Mouse (Mus musculus) heart, adult 2 months (tissue): ENCODE measurements at regions not wholly inside any gene's neighbourhood (a gene's known extent, or its start where the extent isn't known, plus 50 kb on each side); places are given as distances from the start of the nearest gene placed in this dataset.

Source experiments
- DNase-seq, 2 experiments: peaks; one replicate each; pipeline ENCODE4 v3.0.0; 2021
- H3K27ac ChIP-seq: fragments of 200-600 bp; 2 replicates; pipeline ENCODE4 v1.8.1; 2022
- H3K27me3 ChIP-seq: fragments of 200-500 bp; 2 replicates; pipeline ENCODE4 v1.6.1; 2012; ENCODE audit warnings: mild to moderate bottlenecking, low read length, inconsistent platforms, mixed read lengths; ENCODE audit not compliant: control insufficient read depth, insufficient read depth
- H3K36me3 ChIP-seq: fragments of 200-500 bp; 2 replicates; pipeline ENCODE4 v1.6.1; 2012; ENCODE audit warnings: low read length, inconsistent platforms; ENCODE audit not compliant: control insufficient read depth, insufficient read depth
- H3K4me1 ChIP-seq: fragments of 200-500 bp; 2 replicates; pipeline ENCODE4 v1.6.1; 2011; ENCODE audit warnings: low read length; ENCODE audit not compliant: control insufficient read depth, insufficient read depth
- H3K4me3 ChIP-seq: fragments of 200-600 bp; 2 replicates; pipeline ENCODE4 v1.8.1; 2022
- H3K79me2 ChIP-seq: fragments of 200-500 bp; replicated peaks from 2 replicates; pipeline ENCODE4 v1.6.1; 2012; ENCODE audit warnings: mild to moderate bottlenecking, inconsistent platforms, low read length, moderate library complexity, mixed read lengths; ENCODE audit not compliant: control insufficient read depth, insufficient read depth
- H3K9ac ChIP-seq: fragments of 200-500 bp; 2 replicates; pipeline ENCODE4 v1.6.1; 2012; ENCODE audit warnings: low read depth, mild to moderate bottlenecking, control low read depth, inconsistent platforms, low read length, mixed read lengths
- CTCF ChIP-seq: fragments of 200-600 bp; IDR thresholded peaks from 2 replicates; pipeline ENCODE4 v1.8.1; 2022; ENCODE audit warnings: antibody characterized with exemption, mild to moderate bottlenecking, moderate library complexity
- EP300 ChIP-seq: fragments of 200-500 bp; IDR thresholded peaks from 2 replicates; pipeline ENCODE4 v1.6.1; 2011; ENCODE audit warnings: low read depth, low read length, control low read depth; ENCODE audit not compliant: insufficient read depth
- POLR2A ChIP-seq: fragments of 200-500 bp; IDR thresholded peaks from 2 replicates; pipeline ENCODE4 v1.6.1; 2011; ENCODE audit warnings: mild to moderate bottlenecking, low read depth, low read length, control low read depth; ENCODE audit not compliant: insufficient read depth
- WGBS: fragments of 180-500 bp; shearing (Covaris S2); methylation state at CpG from one replicate; pipeline ENCODE4 v1.1.7; 2018; 5-methylcytosine and 5-hydroxymethylcytosine counted together
- intact Hi-C: fragments of 180-260 bp; cut with DNase I; formaldehyde crosslinking; loops from one replicate; pipeline ENCODE4 v1.15.1; 2025

- DNase-seq: no peak
- Histone ChIP-seq H3K36me3 (no peaks in the 10 kb centered on the region), H3K27ac (no peak overlapping the region), H3K9ac (no peak overlapping the region), H3K4me1 (no peaks in the 10 kb centered on the region), H3K27me3 (no peaks in the 10 kb centered on the region), H3K79me2 (no peaks in the 10 kb centered on the region), H3K4me3 (no peak overlapping the region)
- TF ChIP-seq EP300 (no peak), POLR2A (no peak), CTCF (no peak)
- WGBS: 88% methylated on average over 7 of the region's 7 CpGs
- intact Hi-C loops: no loop called here
Measured at GRCm38 (mm10) chr10:120538561-120538960, 62.3 kb upstream of the Hmga2 start.

DNA sequence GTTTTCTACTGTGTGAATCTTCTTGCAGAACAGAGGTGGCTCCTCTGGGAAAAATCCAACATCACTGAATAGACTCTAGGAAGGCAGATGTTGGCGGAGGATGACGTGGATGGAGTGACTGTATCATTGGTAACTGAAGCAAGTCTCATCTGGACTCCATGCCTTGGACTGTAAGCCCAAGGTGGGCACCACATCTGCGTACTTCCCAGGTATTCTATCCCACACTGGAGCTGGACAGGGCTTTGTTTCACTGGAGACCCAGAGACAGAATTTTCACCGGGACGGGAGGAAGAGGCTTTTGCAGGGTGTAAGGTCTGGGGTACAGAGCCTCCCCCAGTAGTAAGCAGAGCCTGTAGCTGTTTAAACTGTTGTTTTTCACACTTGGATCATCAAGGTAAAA is 52.1 kb upstream of the Hmga2 start:
- 90% methylated on average over 5 of the region's 5 CpGs for WGBS
- Histone ChIP-seq H3K4me1 (no peaks in the 10 kb centered on the region), H3K27ac (no peak overlapping the region), H3K4me3 (no peak overlapping the region), H3K9ac (no peak overlapping the region), H3K79me2 (no peaks in the 10 kb centered on the region), H3K36me3 (no peaks in the 10 kb centered on the region), H3K27me3 (no peaks in the 10 kb centered on the region)
- TF ChIP-seq CTCF (no peak), EP300 (no peak), POLR2A (no peak)
- intact Hi-C loops: no loop called here
- no peak for DNase-seq

DNA sequence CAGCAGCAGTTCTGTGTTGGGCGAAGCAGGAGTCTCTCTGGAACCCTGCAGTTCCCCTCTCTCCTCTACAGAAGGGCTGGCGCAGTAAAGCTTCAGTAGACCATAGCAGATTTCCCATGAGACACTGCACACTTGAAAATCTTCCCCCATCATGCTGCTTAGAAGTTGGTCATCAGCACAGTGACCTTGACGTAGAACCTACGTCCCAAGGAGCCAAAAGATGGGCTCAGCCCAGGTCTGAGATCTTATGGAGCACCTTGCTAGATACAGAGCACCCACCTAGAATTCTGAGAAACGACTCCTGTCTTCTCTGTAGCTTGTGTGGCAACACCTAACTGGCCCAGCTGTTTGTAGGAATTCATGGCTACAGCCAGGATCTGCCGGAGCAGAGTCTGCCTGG is 51.7 kb upstream of the Hmga2 start:
- Histone ChIP-seq H3K27me3 (no peaks in the 10 kb centered on the region), H3K36me3 (no peaks in the 10 kb centered on the region), H3K4me1 (no peaks in the 10 kb centered on the region), H3K4me3 (no peak overlapping the region), H3K79me2 (no peaks in the 10 kb centered on the region), H3K27ac (no peak overlapping the region), H3K9ac (no peak overlapping the region)
- intact Hi-C loops: no loop called here
- TF ChIP-seq EP300 (no peak), POLR2A (no peak), CTCF (no peak)
- DNase-seq: no peak
- WGBS: 94% methylated on average over 6 of the region's 6 CpGs

- Histone ChIP-seq H3K36me3 (no peaks in the 10 kb centered on the region), H3K9ac (no peak overlapping the region), H3K4me1 (no peaks in the 10 kb centered on the region), H3K4me3 (no peak overlapping the region), H3K27ac (no peak overlapping the region), H3K27me3 (no peaks in the 10 kb centered on the region), H3K79me2 (no peaks in the 10 kb centered on the region)
- intact Hi-C loops: no loop called here
- no peak for DNase-seq
- TF ChIP-seq CTCF (no peak), EP300 (no peak), POLR2A (no peak)
- WGBS: 65% methylated on average over 6 of the region's 6 CpGs
Measured at GRCm38 (mm10) chr10:120526991-120527390, 50.7 kb upstream of the Hmga2 start.
